Mouse (Mus musculus) C2C12 (cell line): ENCODE measurements around the gene B9d2.

Source experiments
- CEBPB ChIP-seq: IDR thresholded peaks from one replicate; pipeline ENCODE4 v1.6.1; 2011; ENCODE audit warnings: low read depth, mild to moderate bottlenecking, control low read depth, moderate library complexity
- CTCF ChIP-seq: IDR thresholded peaks from one replicate; pipeline ENCODE4 v1.5.1; 2011; ENCODE audit not compliant: control insufficient read depth, insufficient read depth, insufficient read length
- FOSL1 ChIP-seq: IDR thresholded peaks from one replicate; pipeline ENCODE4 v1.8.0; 2011; ENCODE audit warnings: mild to moderate bottlenecking, low read length; ENCODE audit not compliant: poor library complexity, insufficient read depth, severe bottlenecking
- MAX ChIP-seq: IDR thresholded peaks from one replicate; pipeline ENCODE4 v1.6.1; 2011; ENCODE audit warnings: mild to moderate bottlenecking, control low read depth
- MYOD1 ChIP-seq: IDR thresholded peaks from one replicate; pipeline ENCODE4 v1.6.1; 2011; ENCODE audit warnings: low read depth; ENCODE audit not compliant: control insufficient read depth, insufficient read length
- MYOG ChIP-seq: IDR thresholded peaks from one replicate; pipeline ENCODE4 v1.6.1; 2011; ENCODE audit not compliant: control insufficient read depth, insufficient read length; ENCODE audit errors: extremely low read depth
- USF1 ChIP-seq: IDR thresholded peaks from one replicate; pipeline ENCODE4 v1.6.1; 2011; ENCODE audit warnings: low read depth, mild to moderate bottlenecking, control low read depth, moderate library complexity

GRCm38 (mm10) chr7:25688810-25689586, 8.4 kb downstream of the B9d2 start:
- no peak for TF ChIP-seq CTCF
- no peak for TF ChIP-seq MYOG
- no peak for TF ChIP-seq FOSL1
- TF ChIP-seq MAX: no peak
- TF ChIP-seq CEBPB: no peak
- TF ChIP-seq USF1: no peak
- TF ChIP-seq MYOD1: no peak
